Mouse (Mus musculus) heart, adult 8-10 months (tissue): ENCODE data around the gene Rpain. TPM values are rescaled to one million over a fixed set of nuclear protein-coding genes. Genes with fewer than 3 reads are reported as not detected.

Experiments
- DNase-seq: peaks from one replicate; pipeline ENCODE4 v3.0.0; 2022; ENCODE audit warnings: low spot score
- total RNA-seq, 4 experiments: library from RNA; stranded (reverse); gene quantifications; 2 replicates each; pipeline ENCODE4 v1.2.4; 2022

Rpain gene
- total RNA-seq, 4 experiments from 2014 or later: 15.7 to 17.6 (median 16.7) TPM

GRCm38 (mm10) chr11:70982557-70983228 lies 12.7 kb downstream of the Rpain start, which contains the start of gene C1qbp:
Gene C1qbp (minus strand): TSS chr11:70983026.
- peak; percentile 91 for DNase-seq

- DNase-seq: no peak
These were observed 31.2 kb downstream of the Rpain start for GRCm38 (mm10) chr11:71001167-71001566.

GRCm38 (mm10) chr11:71003611-71004315 lies 33.8 kb downstream of the Rpain start:
- DNase-seq: no peak

- DNase-seq: peak; percentile 97
These were observed 34.3 kb downstream of the Rpain start, which contains the start of gene Dhx33 for GRCm38 (mm10) chr11:71004316-71004773. Gene Dhx33 (minus strand): TSS chr11:71004437.

GRCm38 (mm10) chr11:71005046-71005445 lies 35.0 kb downstream of the Rpain start:
- no peak for DNase-seq

- no peak for DNase-seq
These were observed 37.0 kb downstream of the Rpain start for GRCm38 (mm10) chr11:71007026-71007425.

- DNase-seq: no peak
These were observed 37.8 kb downstream of the Rpain start for GRCm38 (mm10) chr11:71007831-71008230.

GRCm38 (mm10) chr11:71008321-71008720 lies 38.3 kb downstream of the Rpain start:
- DNase-seq: peak; percentile 64

- DNase-seq: no peak
These were observed 42.7 kb downstream of the Rpain start for GRCm38 (mm10) chr11:71012743-71013142.

GRCm38 (mm10) chr11:71017051-71017450 lies 47.0 kb downstream of the Rpain start:
- DNase-seq: no peak

GRCm38 (mm10) chr11:71018416-71019200 lies 48.6 kb downstream of the Rpain start:
- no peak for DNase-seq

GRCm38 (mm10) chr11:71019201-71020068 lies 49.4 kb downstream of the Rpain start, which contains the start of the genes Mis12 and Derl2:
Gene Mis12 (plus strand): TSS chr11:71019611.
Gene Derl2 (minus strand): TSS chr11:71019841.
- DNase-seq: peak; percentile 99

Other genes with a start within 250 kb of the Rpain start
- 1 to 10 TPM; 6.1 to 8.6 (median 7.5) TPM for gene Zfp3, start 206.0 kb upstream of the Rpain start, total RNA-seq
- gene Scimp, start 157.6 kb upstream of the Rpain start, total RNA-seq: under 1 TPM; 0.25 to 0.97 (median 0.53) TPM
- 10 to 100 TPM; 35.9 to 40.8 (median 36.5) TPM for gene Rabep1, start 125.4 kb upstream of the Rpain start, total RNA-seq
- 10 to 100 TPM; 42.5 to 49.0 (median 45.9) TPM for gene Nup88, start 240 bp upstream of the Rpain start, total RNA-seq
- 100 to 1,000 TPM; 205 to 232 (median 222) TPM for gene C1qbp, start 12.8 kb downstream of the Rpain start, total RNA-seq
- gene Dhx33, start 34.2 kb downstream of the Rpain start, total RNA-seq: 10 to 100 TPM in 3 of 4 experiments, 1 to 10 TPM in 1; 9.5 to 11.8 (median 10.6) TPM
- 1 to 10 TPM; 5.6 to 9.2 (median 6.9) TPM for gene Mis12, start 49.4 kb downstream of the Rpain start, total RNA-seq
- 10 to 100 TPM; 30.2 to 42.5 (median 34.6) TPM for gene Derl2, start 49.6 kb downstream of the Rpain start, total RNA-seq
- 1 to 10 TPM in 1 of 4 experiments, under 1 TPM in 3; 0.41 to 1.2 (median 0.57) TPM for gene 6330403K07Rik, start 63.3 kb downstream of the Rpain start, total RNA-seq
- gene Nlrp1a, start 174.5 kb downstream of the Rpain start, total RNA-seq: 1 to 10 TPM in 2 of 4 experiments, under 1 TPM in 2; 0.73 to 1.2 (median 1.0) TPM